Mouse (Mus musculus): ENCODE data around the gene Sgk2. TPM values are rescaled to one million over a fixed set of nuclear protein-coding genes. Genes with fewer than 3 reads are reported as not detected.

The Sgk2 gene
- total RNA-seq, 2 experiments from 2014 or later = not detected

DNA sequence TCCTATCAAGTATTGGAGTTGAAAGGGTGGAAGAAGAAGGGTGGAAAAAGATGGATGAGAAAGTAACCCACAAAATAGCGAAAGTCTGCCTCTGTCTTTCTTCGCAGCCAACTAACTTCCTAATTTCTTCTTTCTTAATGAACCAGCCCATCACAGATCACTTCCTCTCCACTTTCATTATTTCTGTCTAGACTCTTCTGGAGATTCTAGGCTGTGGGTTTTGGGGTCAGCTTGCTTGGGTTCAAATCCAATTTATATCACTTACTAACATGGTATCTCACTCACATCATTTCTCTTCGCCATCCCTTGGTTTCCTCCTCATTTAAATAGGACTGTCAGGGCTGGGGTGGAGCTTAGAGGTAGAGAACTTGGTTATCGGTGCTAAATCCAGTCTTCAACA lies 1.1 kb downstream of the Sgk2 start:
- DNase-seq = no peak
- intact Hi-C loops (cut with DNase I) = no loop called here

- intact Hi-C loops (cut with DNase I) = no loop called here
- no peak for DNase-seq
These were observed 4.4 kb downstream of the Sgk2 start for GRCm38 (mm10) chr2:162991394-162992083.

GRCm38 (mm10) chr2:162992084-162992437 lies 4.9 kb downstream of the Sgk2 start:
- DNase-seq = no peak
- intact Hi-C loops (cut with DNase I) = no loop called here

DNA sequence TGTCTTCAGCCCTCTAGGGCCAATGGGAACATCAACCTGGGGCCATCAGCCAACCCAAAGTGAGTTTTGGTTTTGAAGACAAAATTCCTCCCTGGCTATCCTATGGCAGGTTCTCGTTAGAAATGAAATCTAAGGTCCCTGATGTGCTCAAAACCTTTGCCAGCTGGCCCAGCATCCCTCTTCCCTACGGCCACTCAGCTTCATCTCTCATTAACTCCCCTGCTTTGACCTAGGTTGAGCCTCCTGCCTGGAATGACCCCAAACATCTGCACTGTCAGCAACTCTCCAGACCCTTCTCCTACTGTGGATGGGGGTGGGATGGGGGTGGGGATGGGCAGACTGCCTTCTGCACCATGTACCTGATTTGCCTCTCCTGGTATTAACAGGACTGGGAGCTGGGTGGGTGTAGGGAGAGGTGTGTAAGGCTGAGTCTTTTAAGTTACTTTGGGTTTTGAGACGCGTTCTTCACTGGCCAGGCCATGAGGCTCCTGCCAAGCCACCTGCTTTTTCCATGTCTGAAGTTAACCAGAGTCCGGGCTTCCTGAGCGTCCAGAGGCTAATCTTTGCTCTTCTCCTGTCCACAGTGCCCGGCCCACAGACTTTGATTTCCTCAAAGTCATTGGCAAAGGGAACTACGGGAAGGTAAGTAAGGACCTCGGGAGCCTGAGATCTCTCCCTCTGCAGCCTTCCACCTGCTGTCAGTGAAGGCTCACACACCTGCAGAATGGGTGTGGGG lies 6.9 kb downstream of the Sgk2 start:
- DNase-seq = no peak
- intact Hi-C loops (cut with DNase I) = no loop called here

DNA sequence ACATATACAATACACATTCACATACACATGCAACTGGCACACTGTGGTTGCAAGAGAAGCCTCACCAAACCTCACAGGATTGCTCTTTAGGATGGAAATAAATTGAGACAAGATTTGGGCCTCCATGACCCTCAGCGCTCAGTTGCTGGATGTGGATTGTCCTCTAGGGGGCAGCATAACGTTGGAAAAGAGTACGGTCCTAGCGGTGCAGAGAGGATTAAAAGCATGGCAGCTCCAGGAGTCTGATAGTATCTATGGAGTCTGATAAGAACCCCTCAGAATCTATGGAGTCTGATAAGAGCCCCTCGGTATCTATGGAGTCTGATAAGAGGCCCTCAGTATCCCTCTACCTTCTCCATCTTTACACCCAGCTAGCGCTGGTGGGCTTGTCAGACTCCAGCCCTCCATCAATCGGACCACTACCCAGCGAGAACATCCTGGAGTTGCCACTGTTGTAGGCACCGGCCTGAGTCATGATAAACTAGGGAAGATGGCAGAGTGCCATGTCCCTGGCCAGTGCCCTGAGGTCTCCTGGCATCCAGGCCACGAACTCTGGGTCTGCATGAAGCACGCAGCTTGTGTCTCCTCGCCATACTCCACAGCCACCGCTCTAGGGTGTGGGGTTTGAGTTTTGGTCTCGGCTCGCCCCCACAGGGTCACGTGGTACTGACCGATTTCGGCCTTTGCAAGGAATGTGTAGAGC lies 11.5 kb downstream of the Sgk2 start:
- intact Hi-C loops (cut with DNase I) = loop anchor here (1.0 to 5.0 kb wide), 3 partner anchors 30 to 334 kb away; no protein-coding TSS in a partner anchor
- DNase-seq = peak; percentile 63 to 70

GRCm38 (mm10) chr2:162999744-163000143 lies 12.6 kb downstream of the Sgk2 start:
- intact Hi-C loops (cut with DNase I) = loop anchor here (1.0 to 5.0 kb wide), 2 partner anchors 77 to 333 kb away; no protein-coding TSS in a partner anchor
- DNase-seq = peak; percentile 31 to 43

DNA sequence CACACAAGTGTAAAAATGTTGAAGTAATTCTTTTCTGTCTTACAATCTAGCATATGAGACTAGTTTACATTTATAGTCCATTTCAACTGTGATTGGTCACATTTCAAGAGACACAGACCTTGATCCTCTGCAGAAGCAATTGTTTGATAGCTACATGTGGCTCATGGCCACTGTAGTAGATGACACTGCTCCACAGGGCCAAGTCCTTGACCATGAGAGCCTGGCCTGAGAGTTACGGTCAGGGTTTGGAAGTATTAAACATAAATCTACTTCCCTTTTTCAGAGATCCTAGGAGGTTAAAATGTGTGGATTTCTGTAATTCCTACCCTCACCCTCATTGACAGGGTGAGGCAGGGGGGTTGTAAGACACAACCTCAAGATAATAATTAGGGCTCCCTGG lies 13.9 kb downstream of the Sgk2 start:
- intact Hi-C loops (cut with DNase I) = no loop called here
- no peak for DNase-seq

DNA sequence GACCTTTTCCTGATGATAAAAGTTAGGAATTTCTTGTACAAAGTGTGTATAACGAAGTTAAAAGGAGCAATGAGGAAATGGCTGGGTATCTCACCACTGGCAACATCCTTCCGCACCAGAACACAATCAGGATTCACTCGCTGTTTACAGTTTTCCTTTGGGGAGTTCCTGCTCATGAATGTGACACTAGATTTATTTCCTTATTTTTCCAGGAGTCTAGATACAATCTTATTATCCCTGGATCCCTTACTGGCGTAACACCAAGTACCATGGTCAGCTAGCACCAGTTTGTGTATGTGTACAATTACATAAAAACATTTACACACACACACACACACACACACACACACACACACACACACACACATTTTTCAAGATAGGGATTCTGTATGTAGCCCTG lies 20.2 kb downstream of the Sgk2 start:
- intact Hi-C loops (cut with DNase I) = no loop called here
- DNase-seq = no peak

DNA sequence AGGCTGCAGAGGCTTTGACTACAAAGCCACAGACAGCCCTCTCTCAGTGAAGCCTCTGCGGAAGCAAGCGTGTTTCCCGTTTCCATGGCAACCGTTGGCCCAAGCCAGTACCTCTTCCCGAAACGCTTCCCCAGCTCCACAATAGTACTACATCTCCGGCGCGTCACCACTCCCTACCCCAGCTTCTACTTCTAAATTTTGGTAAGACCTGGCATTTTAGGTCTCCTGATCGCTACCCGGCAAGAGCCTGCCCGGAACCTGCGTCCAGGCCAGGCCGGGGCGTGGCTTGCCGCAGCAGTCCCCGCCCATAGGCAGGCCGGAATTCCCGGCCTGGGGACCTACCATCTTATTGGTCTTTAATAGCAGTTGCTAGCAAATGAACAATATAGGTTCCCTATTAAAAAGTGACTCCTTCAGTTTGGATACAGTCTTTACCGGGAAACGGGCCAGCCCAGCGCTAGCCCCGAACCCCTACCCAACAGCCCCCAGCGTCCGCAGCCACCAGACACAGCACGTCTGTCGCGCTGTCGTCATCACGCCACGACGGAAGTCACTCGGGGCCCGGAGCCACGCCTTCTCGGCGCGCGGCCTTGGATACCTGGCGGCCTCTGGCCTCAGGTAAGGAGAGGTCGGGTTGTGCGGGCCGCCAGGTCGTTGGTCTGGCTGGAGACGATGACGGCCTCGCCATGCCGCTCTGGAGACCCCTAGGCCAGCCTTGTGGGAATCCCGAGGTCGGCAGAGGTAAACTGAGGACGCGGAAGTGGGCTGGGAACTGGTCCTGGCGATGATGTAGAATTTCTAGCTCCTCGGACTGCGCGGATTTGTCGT lies 30.0 kb downstream of the Sgk2 start, which contains the start of gene Ift52:
Gene Ift52 (plus strand): TSS at position 439 of the 828 bp plus-strand sequence.
- DNase-seq = peak; percentile 94 to 95
- intact Hi-C loops (cut with DNase I) = loop anchor here (2.0 kb wide), 1 partner anchor 86 kb away; the partner anchor contains the start of gene Srsf6

- intact Hi-C loops (cut with DNase I) = no loop called here
- DNase-seq = no peak
These were observed 44.2 kb downstream of the Sgk2 start for GRCm38 (mm10) chr2:163031289-163031688.

- no peak for DNase-seq
- intact Hi-C loops (cut with DNase I) = no loop called here
These were observed 44.6 kb downstream of the Sgk2 start for GRCm38 (mm10) chr2:163031757-163032156.

DNA sequence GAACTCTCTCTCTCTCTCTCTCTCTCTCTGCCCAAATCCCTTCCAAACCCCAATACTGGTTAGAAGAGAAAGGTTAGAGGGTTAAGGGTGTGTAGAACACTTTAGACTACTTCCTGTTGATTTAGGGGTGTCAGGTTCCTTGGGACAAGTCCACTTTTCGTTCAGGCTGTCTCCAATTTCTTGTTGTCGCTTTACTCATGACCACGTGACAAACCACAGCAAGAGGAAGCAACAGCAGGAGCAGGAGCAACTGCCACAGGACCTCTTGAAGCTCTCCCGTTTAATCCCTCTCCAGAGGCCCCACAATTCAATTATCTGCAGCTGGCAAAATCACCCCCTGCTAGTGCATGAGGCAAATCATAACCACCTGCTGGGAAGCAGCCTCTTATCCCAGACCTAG lies 45.5 kb downstream of the Sgk2 start:
- intact Hi-C loops (cut with DNase I) = no loop called here
- DNase-seq = no peak

DNA sequence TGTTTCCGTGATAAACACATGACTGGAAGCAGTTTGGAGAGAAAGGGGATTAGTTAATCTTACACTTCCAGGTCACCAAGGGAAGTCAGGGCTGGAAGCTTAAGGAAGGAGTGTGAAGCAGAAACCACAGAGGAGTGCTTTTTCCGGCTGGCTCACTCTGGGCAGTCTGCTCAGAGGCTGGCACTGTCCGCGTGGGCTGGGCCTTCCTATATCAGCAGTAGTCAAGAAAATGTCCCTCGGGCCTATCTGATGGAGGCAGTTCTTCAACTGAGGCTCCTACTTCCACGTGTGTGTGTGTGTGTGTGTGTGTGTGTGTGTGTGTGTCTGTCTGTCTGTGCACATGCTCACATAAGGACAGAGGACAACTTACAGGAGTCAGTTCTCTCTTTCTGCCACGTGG lies 52.8 kb downstream of the Sgk2 start:
- DNase-seq = no peak
- intact Hi-C loops (cut with DNase I) = no loop called here

DNA sequence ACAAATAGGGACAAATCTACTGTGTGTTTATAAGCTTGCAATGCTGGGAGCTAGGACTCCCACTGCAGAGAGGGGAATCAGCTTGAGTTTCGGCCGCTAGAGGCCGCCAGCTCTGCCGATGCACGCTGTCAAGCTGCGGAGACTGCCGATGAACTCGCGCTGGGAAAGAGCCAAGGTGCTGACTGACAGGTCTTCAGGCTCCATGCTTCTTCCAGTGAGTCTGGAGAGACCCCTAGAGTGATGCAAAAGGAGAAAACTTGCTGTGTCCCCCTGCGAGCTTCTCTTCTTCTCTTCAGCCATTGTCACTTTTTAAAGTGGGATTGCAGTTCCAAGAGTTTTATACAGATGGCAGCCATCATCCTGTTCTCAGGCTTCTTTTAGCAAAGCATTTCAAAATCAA lies 61.0 kb downstream of the Sgk2 start:
- DNase-seq = peak; percentile 61 to 72
- intact Hi-C loops (cut with DNase I) = loop anchor here (1.0 to 5.0 kb wide), 2 partner anchors 282 to 354 kb away; no protein-coding TSS in a partner anchor

- no peak for DNase-seq
- intact Hi-C loops (cut with DNase I) = loop anchor here (5.0 kb wide), 1 partner anchor 353 kb away; no protein-coding TSS in a partner anchor
These were observed 62.0 kb downstream of the Sgk2 start for GRCm38 (mm10) chr2:163049116-163049515.

- intact Hi-C loops (cut with DNase I) = no loop called here
- DNase-seq = no peak
These were observed 64.6 kb downstream of the Sgk2 start for GRCm38 (mm10) chr2:163051691-163052090.

DNA sequence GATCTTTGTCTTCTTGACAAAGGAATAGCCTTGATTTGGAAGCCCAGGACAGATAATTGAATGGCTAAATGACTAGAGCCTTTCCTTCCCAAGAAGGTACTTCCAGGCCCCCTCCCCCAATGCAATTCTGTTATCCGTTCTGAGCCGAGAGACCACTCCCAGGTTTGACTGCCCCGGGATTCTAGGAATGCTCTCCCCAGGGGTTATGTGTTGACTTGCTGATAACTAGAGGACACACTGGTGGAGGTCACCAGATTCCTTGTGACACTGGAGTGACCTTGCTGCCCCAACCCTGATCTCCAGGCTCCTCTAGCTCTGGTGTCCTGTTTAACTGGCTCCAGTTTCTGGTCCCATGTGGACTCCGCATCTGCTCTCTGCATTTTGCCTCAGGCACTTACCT lies 65.0 kb downstream of the Sgk2 start:
- no peak for DNase-seq
- intact Hi-C loops (cut with DNase I) = no loop called here

DNA sequence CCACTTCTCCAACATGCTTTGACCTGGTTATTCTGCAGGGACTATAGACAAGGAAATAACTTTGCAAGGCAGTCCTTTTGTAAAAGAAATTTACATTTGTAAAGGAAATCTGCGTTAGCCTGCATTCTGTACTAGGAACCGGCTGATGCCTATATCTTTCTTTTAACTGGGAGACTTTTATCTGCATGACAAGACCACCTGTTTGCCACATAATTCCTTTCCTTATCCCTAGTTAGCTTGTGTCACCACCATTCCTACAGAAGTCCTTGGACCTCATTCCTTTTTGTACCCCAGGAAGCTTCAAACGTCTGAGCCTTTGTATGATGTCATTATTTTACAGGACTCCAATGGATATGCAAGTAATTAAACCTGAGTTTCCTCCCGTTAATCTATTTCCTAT lies 65.7 kb downstream of the Sgk2 start:
- no peak for DNase-seq
- intact Hi-C loops (cut with DNase I) = no loop called here

DNA sequence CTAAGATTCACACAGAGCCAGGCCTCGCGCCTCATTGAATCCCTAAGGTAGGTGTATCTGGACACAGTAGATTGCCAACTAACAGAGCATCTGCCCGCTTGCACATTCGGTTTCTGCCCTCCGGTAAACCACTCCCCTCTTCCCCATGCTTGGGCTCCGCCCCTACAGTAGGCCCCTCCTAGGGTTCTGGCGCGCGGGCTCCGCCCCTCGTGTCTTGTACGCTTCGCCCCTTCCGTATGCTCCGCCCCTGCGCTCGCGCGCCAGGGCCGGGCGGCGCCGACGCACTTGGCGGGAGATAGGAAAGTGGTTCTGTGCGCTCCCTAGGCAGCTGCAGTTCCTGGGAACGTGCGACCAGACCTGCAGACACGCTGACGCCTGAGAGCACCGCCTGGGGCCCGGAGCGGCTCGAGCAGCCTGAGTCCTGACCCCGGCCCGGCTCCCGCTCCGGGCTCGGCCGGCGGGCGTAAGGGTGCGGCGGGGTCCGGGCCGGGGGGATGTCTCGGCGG lies 67.3 kb downstream of the Sgk2 start, which contains the start of gene Mybl2:
Gene Mybl2 (plus strand): TSS at position 353 of the 506 bp plus-strand sequence.
- intact Hi-C loops (cut with DNase I) = no loop called here

DNA sequence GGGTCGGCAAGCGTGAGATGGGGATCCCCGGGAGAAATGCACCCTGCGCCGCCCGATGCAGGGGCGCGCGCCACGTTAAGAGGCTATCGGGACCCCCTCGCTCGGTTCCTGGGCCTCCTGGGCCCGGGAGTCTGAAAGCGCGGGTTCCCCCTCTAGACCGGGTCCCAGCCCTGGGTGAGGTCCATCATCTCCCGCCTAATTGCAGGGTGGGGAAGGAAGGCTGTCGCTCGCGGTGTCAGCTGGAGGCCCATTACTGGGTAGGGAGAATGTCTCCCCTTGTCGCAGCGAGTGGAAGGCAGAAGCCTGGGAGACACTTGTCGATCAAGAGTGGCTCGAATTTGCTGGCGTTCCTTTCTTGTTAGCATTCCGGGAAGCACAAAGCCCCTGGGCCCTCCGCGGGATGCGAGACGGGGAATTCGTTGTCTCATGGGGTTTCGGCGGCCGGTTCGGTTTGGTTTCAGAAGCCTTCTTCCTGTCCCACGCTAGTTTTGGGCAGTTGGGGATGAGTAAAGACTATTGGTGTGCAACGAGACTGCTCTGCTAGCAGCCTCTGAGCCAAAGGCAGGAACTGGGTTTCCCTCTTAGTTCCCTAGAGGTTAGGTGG lies 67.9 kb downstream of the Sgk2 start:
- intact Hi-C loops (cut with DNase I) = no loop called here

More for the DNA sequence above, 67.3 kb downstream of the Sgk2 start, which contains the start of gene Mybl2:
- DNase-seq = peak; percentile 87 to 88

More for the DNA sequence above, 67.9 kb downstream of the Sgk2 start:
- DNase-seq = peak; percentile 3 to 5
